ENCODE assay signal across 12 mouse cellular contexts in genomic region chr4:114515330-114515771, GRCm38 (mm10).
A peak's percentile ranks its signal among the peaks of the same experiment; 100 is the strongest.
DNase-seq lines count a peak whose midpoint lies in the region; ATAC-seq lines count a peak whose summit lies in the region.
"Had no signal": no experiment of that assay in that cellular context is flagged by ENCODE, and none has a peak within 500 bp of the region (broad histone marks: within the 10 kb centered on the region; RNA-seq: fewer than 3 reads in every experiment).

No protein-coding gene starts in this region.

- WGBS in heart, embryonic 11.5 days (ENCODE audit: insufficient replicate concordance), result 34% methylated on average over 5 of the region's 5 CpGs

- H3K4me3 ChIP-seq in heart, embryonic 11.5 days (ENCODE audit: low read depth, low read length), result no peak overlapping the region
- H3K4me3 ChIP-seq: liver, embryonic 15.5 days had no signal

- peaks cover 3% of the 10 kb centered on the region; the same call in 1 of the 2 replicates for H3K27me3 ChIP-seq in heart, embryonic 11.5 days (ENCODE audit: control insufficient read depth, insufficient read depth, low read length)
- H3K27me3 ChIP-seq: liver, embryonic 15.5 days; Patski had no signal

- no peaks in the 10 kb centered on the region for H3K9me3 ChIP-seq in heart, embryonic 11.5 days (replicated peaks; ENCODE audit: control insufficient read depth, low read length)
- H3K9me3 ChIP-seq: liver, embryonic 15.5 days had no signal

- H3K4me2 ChIP-seq in heart, embryonic 11.5 days, result no peak overlapping the region
- H3K4me2 ChIP-seq: liver, embryonic 15.5 days had no signal

- intact Hi-C loops in left cerebral cortex, postnatal 25 days (cut with DNase I), result loop anchor here (2.0 to 5.0 kb wide), 2 partner anchors 55 to 122 kb away; no protein-coding TSS in a partner anchor

- H3K36me3 ChIP-seq in heart, embryonic 11.5 days (ENCODE audit: control insufficient read depth, insufficient read depth, low read length), result no peaks in the 10 kb centered on the region
- H3K36me3 ChIP-seq: liver, embryonic 15.5 days had no signal

- peaks cover 11% of the 10 kb centered on the region; the same call in 1 of the 2 replicates for H3K4me1 ChIP-seq in heart, embryonic 11.5 days (ENCODE audit: control insufficient read depth, insufficient read depth, low read length)
- H3K4me1 ChIP-seq: liver, embryonic 15.5 days had no signal

- peak overlapping the region; percentile 64 for H3K27ac ChIP-seq in heart, embryonic 11.5 days (ENCODE audit: low read depth, low read length)
- H3K27ac ChIP-seq: liver, embryonic 15.5 days had no signal

- DNase-seq in frontal cortex, postnatal 10 days (ENCODE audit: low spot score in 2 of 2), result no peak
- DNase-seq in left cerebral cortex, postnatal 25 days (ENCODE audit: low spot score in 2 of 2), result peak; percentile 21 to 36
- no peak for DNase-seq in left cerebral cortex, adult 11 months (ENCODE audit: low spot score)
- DNase-seq in brain, adult 2 months (ENCODE audit: low read depth, low spot score), result peak; percentile 57
- DNase-seq in thymus, postnatal 14 days, result no peak
- DNase-seq in ovary, postnatal 14 days (ENCODE audit: low spot score), result no peak
- DNase-seq: gastrocnemius, postnatal 10 days; kidney, adult 18-20 months had no signal

- peak; percentile 36 for ATAC-seq in frontal cortex, adult (ENCODE audit: low TSS enrichment)
- peak; percentile 64; the same call in 1 of the 2 replicates for ATAC-seq in heart, embryonic 11.5 days (replicated peaks; ENCODE audit: insufficient number of reproducible peaks, low FRiP score, low TSS enrichment)
- ATAC-seq: Patski had no signal

- H3K9ac ChIP-seq in heart, embryonic 11.5 days (ENCODE audit: low read depth, low read length), result no peak overlapping the region
- H3K9ac ChIP-seq: liver, embryonic 15.5 days had no signal

Comparison
In these comparisons a context has a peak if more than half of its experiments do, and no peak if none do; other contexts are left out.
1. DNase-seq: peak in left cerebral cortex, postnatal 25 days (2 of 2) and brain, adult 2 months (single experiment); none in frontal cortex, postnatal 10 days (0 of 2), left cerebral cortex, adult 11 months (single experiment), thymus, postnatal 14 days (single experiment) and ovary, postnatal 14 days (single experiment).